Comparison of ENCODE assay signal across 8 mouse cellular contexts in genomic region chr4:46038892-46039751, GRCm38 (mm10). TPM values are rescaled to one million over a fixed set of nuclear protein-coding genes. Genes with fewer than 3 reads are reported as not detected.
DNase-seq lines count a peak whose midpoint lies in the region; ATAC-seq lines count a peak whose summit lies in the region.

Tmod1 (plus strand) TSS chr4:46038935.

- peak; percentile 55 for ATAC-seq in hindbrain, embryonic 16.5 days

- H3K4me3 ChIP-seq in hindbrain, embryonic 16.5 days (ENCODE audit: low read length): peak within 1 kb of the TSS; percentile 65

- DNase-seq in adrenal gland, adult 2 months: peak; percentile 87
- peak; percentile 89 to 93 for DNase-seq in cerebellum, postnatal 25 days
- DNase-seq in gastrocnemius, postnatal 10 days: peak; percentile 77
- peak in 1 of 2 experiments; percentile 56 for DNase-seq in left cerebral cortex, adult 8-10 months (ENCODE audit: low spot score in 2 of 2)
- DNase-seq in lung, postnatal 4 days: peak; percentile 75 to 76
- peak; percentile 66 for DNase-seq in right cerebral cortex, postnatal 14 days
- DNase-seq in T-cell, adult 2 months (ENCODE audit: low spot score): no peak

- H3K27me3 ChIP-seq in hindbrain, embryonic 16.5 days (replicated peaks; ENCODE audit: control insufficient read depth, insufficient read depth, low read length): peaks cover 29% of the 10 kb centered on the region

- peak within 1 kb of the TSS; percentile 67 for H3K9ac ChIP-seq in hindbrain, embryonic 16.5 days (ENCODE audit: low read depth, low read length)

- peaks cover 15% of the 10 kb centered on the region for H3K4me1 ChIP-seq in hindbrain, embryonic 16.5 days (ENCODE audit: control insufficient read depth, insufficient read depth, low read depth, low read length)

- H3K4me2 ChIP-seq in hindbrain, embryonic 16.5 days (ENCODE audit: low read length): peak within 1 kb of the TSS; percentile 99

- H3K9me3 ChIP-seq in hindbrain, embryonic 16.5 days (ENCODE audit: control insufficient read depth, low read length): no peaks in the 10 kb centered on the region

- no peaks in the 10 kb centered on the region for H3K36me3 ChIP-seq in hindbrain, embryonic 16.5 days (ENCODE audit: control insufficient read depth, insufficient read depth, low read length)

- under 1% methylated on average over 65 of the region's 72 CpGs for WGBS in hindbrain, embryonic 16.5 days

- no peak within 1 kb of the TSS for H3K27ac ChIP-seq in hindbrain, embryonic 16.5 days (ENCODE audit: low read depth, low read length)

RNA-seq across cellular contexts. Expression of gene Tmod1, which starts in this region (rescaled TPM):
- total RNA-seq in adrenal gland, adult 2 months (2021): 1 to 10 TPM; 3.0 to 8.7 TPM
- 0.89 and 2.2 TPM in 2 replicates for polyA plus RNA-seq in adrenal gland, adult 2 months (2012; rRNA removed)
- total RNA-seq in gastrocnemius, postnatal 10 days (2021): 100 to 1,000 TPM; 251 to 256 TPM
- polyA plus RNA-seq in hindbrain, embryonic 16.5 days (2015; fragmentation: Nextera tagmentation; extraction: Ambion mirVana): 2.1 and 3.0 TPM in 2 replicates
- total RNA-seq in left cerebral cortex, adult 8-10 months (2022): 10 to 100 TPM; 51.9 to 57.0 (median 53.7) TPM

Comparison
In these comparisons a context has a peak if more than half of its experiments do, and no peak if none do; other contexts are left out.
1. RNA of gene Tmod1 (total RNA-seq): 251 to 256 TPM in gastrocnemius, postnatal 10 days and 51.9 to 57.0 TPM in left cerebral cortex, adult 8-10 months; 3.0 to 8.7 TPM in adrenal gland, adult 2 months; every median in the first group is over 4 times any median in the second.
2. RNA of gene Tmod1 (total RNA-seq): 251 to 256 TPM in gastrocnemius, postnatal 10 days; 51.9 to 57.0 TPM in left cerebral cortex, adult 8-10 months; every median in the first group is over 4 times any median in the second.